Mouse (Mus musculus) G1E-ER4 (cell line): ENCODE data around the gene Ube2g1. TPM values are rescaled to one million over a fixed set of nuclear protein-coding genes. Genes with fewer than 3 reads are reported as not detected.

Experiments
- GATA1 ChIP-seq: IDR thresholded peaks from one replicate; pipeline ENCODE4 v1.8.0; 2012; ENCODE audit warnings: low read length, inconsistent platforms
- polyA plus RNA-seq: library from polyadenylated mRNA; stranded (reverse); fragments of >175 nt; gene quantifications from 2 replicates; pipeline ENCODE4 v1.2.3, GENCODE M21; 2012

Ube2g1 gene
- polyA plus RNA-seq, 1 experiment, result 33.5 TPM

DNA sequence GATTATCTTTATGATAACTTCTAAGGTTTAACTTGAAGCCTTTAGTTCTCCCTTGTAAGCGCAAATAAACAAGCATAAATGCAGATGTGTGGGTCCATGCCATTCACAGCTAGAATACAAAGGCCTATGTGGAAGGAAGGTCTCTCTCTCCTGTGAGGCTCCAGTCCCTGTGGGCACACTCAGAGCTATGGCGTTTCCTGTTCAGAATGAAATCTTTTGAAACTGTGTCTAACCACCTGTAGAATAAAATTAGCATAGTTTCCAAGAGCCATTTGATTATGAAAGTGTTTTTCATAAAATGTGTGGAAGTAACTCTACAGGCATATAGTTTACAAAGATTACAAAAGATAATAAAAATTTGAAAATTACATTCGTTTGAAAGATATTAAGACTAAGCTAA, 111.1 kb downstream of the Ube2g1 start:
- TF ChIP-seq GATA1, result no peak

DNA sequence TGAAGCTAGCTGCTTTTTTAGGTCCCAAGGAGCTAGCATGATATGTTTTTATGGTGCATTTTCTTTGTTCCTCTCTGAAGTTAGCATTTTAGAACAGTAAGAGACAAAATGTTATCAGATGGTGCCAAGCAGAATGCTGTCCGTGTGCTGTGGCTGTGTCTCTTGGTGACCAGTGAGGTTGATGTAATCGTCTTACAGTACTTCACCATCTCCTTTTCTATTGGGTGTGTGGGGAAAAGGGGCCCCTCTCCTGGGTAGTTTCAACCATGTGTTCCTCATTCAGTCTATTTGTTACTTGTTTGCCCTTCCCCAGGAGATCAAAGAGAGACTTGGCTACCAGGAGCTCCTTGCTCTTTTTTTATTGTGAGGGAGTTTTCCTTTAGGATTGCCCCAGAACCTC, 116.1 kb downstream of the Ube2g1 start:
- TF ChIP-seq GATA1, result no peak

DNA sequence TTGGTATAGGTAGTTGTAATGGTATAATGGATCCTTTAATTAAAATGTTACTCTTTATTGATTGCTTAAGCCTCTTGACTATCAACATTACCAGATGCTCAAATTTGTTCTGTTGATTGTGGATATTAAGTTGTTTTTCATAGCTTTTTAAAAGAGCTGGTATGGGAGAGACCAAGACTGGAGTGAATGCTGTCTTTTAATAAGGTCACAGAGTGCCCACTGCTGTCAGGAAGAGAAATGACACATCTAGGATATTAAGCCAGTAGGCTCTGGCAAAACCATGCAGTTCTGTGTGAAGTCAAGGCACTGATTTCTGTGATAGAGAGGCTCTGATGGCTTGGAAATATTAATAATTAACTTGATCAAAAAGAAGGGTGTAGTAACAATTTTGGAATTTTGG, 116.8 kb downstream of the Ube2g1 start:
- no peak for TF ChIP-seq GATA1

DNA sequence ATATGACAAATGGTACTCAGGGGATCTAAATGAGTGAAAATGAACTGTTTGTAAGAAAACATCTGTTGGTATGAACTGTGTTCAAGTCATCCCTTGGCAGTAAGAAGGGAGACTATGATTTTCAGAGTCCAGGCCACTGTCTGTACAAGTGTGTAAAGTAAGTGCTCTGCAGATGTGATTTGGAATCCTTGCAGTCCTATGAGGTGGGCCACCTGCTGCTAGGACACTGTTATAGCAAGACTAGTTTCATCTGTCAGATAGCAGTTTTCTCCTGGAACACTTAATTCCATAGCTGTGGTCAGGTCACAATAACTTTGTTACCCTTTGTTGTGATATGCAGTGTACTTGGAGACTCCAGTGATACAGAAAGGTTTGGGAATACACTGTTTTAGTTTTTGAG, 118.9 kb downstream of the Ube2g1 start:
- no peak for TF ChIP-seq GATA1

DNA sequence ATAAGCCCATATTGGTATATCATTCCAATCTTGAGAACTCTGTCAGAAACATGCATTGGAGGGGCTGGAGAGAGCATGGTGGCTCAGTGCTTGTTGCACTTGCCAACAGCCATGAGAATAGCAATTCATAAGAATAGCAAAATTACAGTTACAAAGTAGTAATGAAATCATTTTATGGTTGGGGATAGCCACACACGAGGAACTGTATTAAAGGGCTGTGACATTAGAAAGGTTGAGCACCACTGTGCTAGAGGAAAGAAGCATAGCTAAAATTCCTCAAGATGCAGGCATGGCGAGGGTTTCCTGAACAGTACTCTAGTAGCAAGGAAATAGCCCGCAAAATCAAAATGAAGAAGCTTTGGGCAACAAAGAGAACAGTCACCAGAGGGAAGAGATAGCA, 126.7 kb downstream of the Ube2g1 start:
- no peak for TF ChIP-seq GATA1

DNA sequence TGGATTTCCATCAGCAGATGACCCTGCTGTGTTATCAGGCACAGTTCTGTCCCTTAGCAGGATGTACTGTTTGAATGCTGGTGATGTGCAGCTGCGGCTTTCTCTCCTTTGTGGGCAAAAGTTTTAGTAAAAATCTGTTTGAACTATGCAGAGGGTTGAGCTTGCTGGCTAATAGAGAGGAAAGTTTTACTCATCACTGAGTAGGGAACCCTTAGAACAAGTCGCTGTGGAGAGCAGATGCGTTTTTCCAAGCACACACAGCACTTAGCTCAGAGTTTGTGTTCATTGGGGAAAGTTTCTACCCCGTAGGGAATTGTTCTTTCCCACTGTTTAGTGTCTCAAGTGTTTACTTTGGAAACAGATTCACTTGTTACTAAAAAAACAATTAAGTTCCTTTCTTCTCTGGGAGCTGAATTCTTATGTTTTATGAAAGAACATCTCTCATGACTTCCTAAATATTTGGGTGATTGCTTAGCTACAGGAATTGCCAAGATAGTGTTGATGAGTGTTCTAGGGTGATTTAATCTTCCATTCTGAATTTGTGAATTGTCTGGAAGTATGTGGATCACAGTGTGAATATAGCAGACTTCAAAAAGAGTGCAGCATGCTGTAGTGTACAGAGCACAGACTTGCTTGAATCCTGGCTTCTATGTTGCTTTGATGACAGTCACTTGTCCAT, 127.9 kb downstream of the Ube2g1 start:
- TF ChIP-seq GATA1, result no peak

DNA sequence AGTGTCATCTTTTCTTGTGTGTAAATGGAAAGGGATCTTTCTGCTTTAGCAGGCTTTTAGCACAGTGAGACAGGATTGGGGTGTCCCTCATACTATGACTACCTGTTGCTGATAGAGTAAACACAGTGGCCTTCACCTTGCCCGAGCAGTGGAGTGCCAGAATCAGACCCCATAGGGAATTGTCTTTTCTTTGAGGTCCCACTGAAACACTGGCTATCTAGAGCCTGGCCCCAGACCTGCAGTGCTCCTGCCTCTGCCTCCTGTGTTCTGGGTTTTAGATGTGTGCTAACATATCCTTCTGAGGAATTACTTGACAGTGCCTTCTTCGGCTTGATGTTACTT, 128.4 kb downstream of the Ube2g1 start:
- TF ChIP-seq GATA1, result no peak

Other genes starting within 250 kb of the Ube2g1 start
- not detected in 2 replicates for gene Tekt1, start 244.8 kb upstream of the Ube2g1 start, polyA plus RNA-seq
- gene Smtnl2, start 195.6 kb upstream of the Ube2g1 start, polyA plus RNA-seq, result not detected in 2 replicates
- not detected in 2 replicates for gene Ggt6, start 171.8 kb upstream of the Ube2g1 start, polyA plus RNA-seq
- gene Mybbp1a, start 165.9 kb upstream of the Ube2g1 start, polyA plus RNA-seq, result 201 and 283 TPM in 2 replicates
- gene Spns2, start 117.4 kb upstream of the Ube2g1 start, polyA plus RNA-seq, result 25.2 and 42.4 TPM in 2 replicates
- gene Spns3, start 56.8 kb upstream of the Ube2g1 start, polyA plus RNA-seq, result 0.25 and 0.27 TPM in 2 replicates
- gene Ankfy1, start 82.7 kb downstream of the Ube2g1 start, polyA plus RNA-seq, result 18.3 and 19.2 TPM in 2 replicates
- gene Cyb5d2, start 188.9 kb downstream of the Ube2g1 start, polyA plus RNA-seq, result 0.63 and 0.90 TPM in 2 replicates
- 7.6 and 8.7 TPM in 2 replicates for gene Zzef1, start 188.9 kb downstream of the Ube2g1 start, polyA plus RNA-seq